Comparison of ENCODE assay signal across 26 mouse cellular contexts in genomic region chr12:74188243-74188785, GRCm38 (mm10).
A peak's percentile ranks its signal among the peaks of the same experiment; 100 is the strongest.
DNase-seq lines count a peak whose midpoint lies in the region; ATAC-seq and TF ChIP-seq lines count a peak whose summit lies in the region.
"Had no signal": no experiment of that assay in that cellular context is flagged by ENCODE, and none has a peak within 500 bp of the region (broad histone marks: within the 10 kb centered on the region; RNA-seq: fewer than 3 reads in every experiment).

No protein-coding gene starts in this region.

- peaks cover 6% of the 10 kb centered on the region; the same call in 1 of the 2 replicates for H3K4me1 ChIP-seq in forebrain, postnatal 0 days (ENCODE audit: insufficient read depth)
- peaks cover 3% of the 10 kb centered on the region; the same call in 1 of the 2 replicates for H3K4me1 ChIP-seq in forebrain, embryonic 10.5 days
- no peaks in the 10 kb centered on the region; the same call in 1 of the 2 replicates for H3K4me1 ChIP-seq in forebrain, embryonic 16.5 days (replicated peaks; ENCODE audit: control insufficient read depth, insufficient read depth, low read length)
- no peaks in the 10 kb centered on the region for H3K4me1 ChIP-seq in intestine, embryonic 15.5 days (replicated peaks)
- H3K4me1 ChIP-seq: hindbrain, embryonic 10.5 days; hindbrain, embryonic 15.5 days; kidney, embryonic 15.5 days had no signal

- H3K27me3 ChIP-seq in forebrain, postnatal 0 days (ENCODE audit: insufficient read depth, low read length) = no peaks in the 10 kb centered on the region
- H3K27me3 ChIP-seq in forebrain, embryonic 10.5 days (ENCODE audit: poor library complexity, severe bottlenecking) = 0 out of 2 replicates have a peak, but pooled peaks cover 3% of the 10 kb centered on the region
- no peaks in the 10 kb centered on the region for H3K27me3 ChIP-seq in forebrain, embryonic 16.5 days (replicated peaks; ENCODE audit: control insufficient read depth, insufficient read depth, low read length)
- H3K27me3 ChIP-seq in intestine, embryonic 15.5 days (replicated peaks) = no peaks in the 10 kb centered on the region
- H3K27me3 ChIP-seq: hindbrain, embryonic 15.5 days; kidney, embryonic 15.5 days had no signal

- no peak overlapping the region for H3K9ac ChIP-seq in forebrain, postnatal 0 days
- H3K9ac ChIP-seq in forebrain, embryonic 16.5 days (replicated peaks; ENCODE audit: low read depth, low read length) = no peak overlapping the region
- no peak overlapping the region for H3K9ac ChIP-seq in intestine, embryonic 15.5 days
- H3K9ac ChIP-seq: hindbrain, embryonic 15.5 days; kidney, embryonic 15.5 days; liver, embryonic 14.5 days; lung, embryonic 14.5 days had no signal

- no peak overlapping the region for H3K27ac ChIP-seq in forebrain, postnatal 0 days (ENCODE audit: low read depth, low read length)
- H3K27ac ChIP-seq in forebrain, embryonic 10.5 days = no peak overlapping the region
- peak overlapping the region; percentile 52; the same call in 1 of the 2 replicates for H3K27ac ChIP-seq in layer of hippocampus, adult 2 months
- H3K27ac ChIP-seq in forebrain, embryonic 16.5 days (ENCODE audit: low read length) = no peak overlapping the region
- no peak overlapping the region for H3K27ac ChIP-seq in intestine, embryonic 15.5 days
- H3K27ac ChIP-seq: hindbrain, embryonic 10.5 days; hindbrain, embryonic 15.5 days; kidney, embryonic 15.5 days; liver, embryonic 14.5 days; stomach, postnatal 0 days had no signal

- H3K4me3 ChIP-seq in forebrain, postnatal 0 days (ENCODE audit: low read depth, low read length) = no peak overlapping the region
- no peak overlapping the region for H3K4me3 ChIP-seq in forebrain, embryonic 10.5 days
- H3K4me3 ChIP-seq in layer of hippocampus, adult 2 months = no peak overlapping the region
- no peak overlapping the region for H3K4me3 ChIP-seq in forebrain, embryonic 16.5 days (replicated peaks; ENCODE audit: low read length)
- no peak overlapping the region for H3K4me3 ChIP-seq in intestine, embryonic 15.5 days (replicated peaks)
- H3K4me3 ChIP-seq: hindbrain, embryonic 10.5 days; hindbrain, embryonic 15.5 days; kidney, embryonic 15.5 days had no signal

- no peaks in the 10 kb centered on the region for H3K9me3 ChIP-seq in forebrain, postnatal 0 days (ENCODE audit: low read length)
- H3K9me3 ChIP-seq in forebrain, embryonic 10.5 days = 0 out of 2 replicates have a peak, but pooled peaks cover 3% of the 10 kb centered on the region
- H3K9me3 ChIP-seq in forebrain, embryonic 16.5 days (ENCODE audit: control insufficient read depth, low read length) = no peaks in the 10 kb centered on the region
- H3K9me3 ChIP-seq in intestine, embryonic 15.5 days = no peaks in the 10 kb centered on the region
- H3K9me3 ChIP-seq: hindbrain, embryonic 10.5 days; hindbrain, embryonic 15.5 days; kidney, embryonic 15.5 days had no signal

- no peak for TF ChIP-seq CTCF in forebrain, postnatal 0 days (IDR thresholded peaks at IDR 0.05; ENCODE audit: low read depth)
- TF ChIP-seq CTCF in layer of hippocampus, adult 2 months (conservative IDR thresholded peaks at IDR 0.05) = no peak

- 74% methylated on average over 11 of the region's 11 CpGs for WGBS in forebrain, postnatal 0 days
- 86% methylated on average over 11 of the region's 11 CpGs for WGBS in forebrain, embryonic 10.5 days
- 71% methylated on average over 11 of the region's 11 CpGs for WGBS in forebrain, embryonic 16.5 days
- 83% methylated on average over 11 of the region's 11 CpGs for WGBS in intestine, embryonic 15.5 days

- no peaks in the 10 kb centered on the region for H3K36me3 ChIP-seq in forebrain, postnatal 0 days (ENCODE audit: insufficient read depth)
- no peaks in the 10 kb centered on the region for H3K36me3 ChIP-seq in forebrain, embryonic 10.5 days (replicated peaks)
- no peaks in the 10 kb centered on the region for H3K36me3 ChIP-seq in forebrain, embryonic 16.5 days (ENCODE audit: control insufficient read depth, insufficient read depth)
- H3K36me3 ChIP-seq in intestine, embryonic 15.5 days = no peaks in the 10 kb centered on the region
- H3K36me3 ChIP-seq: hindbrain, embryonic 10.5 days; hindbrain, embryonic 15.5 days; kidney, embryonic 15.5 days had no signal

- peak; percentile 14 for DNase-seq in forebrain, postnatal 0 days
- no peak for DNase-seq in forebrain, embryonic 10.5 days (ENCODE audit: extremely low spot score, low spot score)
- no peak for DNase-seq in layer of hippocampus, adult 2 months (ENCODE audit: low spot score in 2 of 2)
- no peak for DNase-seq in layer of hippocampus, adult 11-12 months (ENCODE audit: low spot score)
- DNase-seq in right cerebral cortex, adult 2 months (ENCODE audit: low spot score in 2 of 2) = peak; percentile 29 to 33
- DNase-seq in right cerebral cortex, postnatal 25 days = no peak
- DNase-seq: adrenal gland, postnatal 36 days; cerebellum, adult 8-10 months; cerebellum, postnatal 25 days; heart, postnatal 14 days; kidney, adult 18-20 months; kidney, postnatal 25 days; liver; lung, embryonic 14.5 days; lung, postnatal 14 days; thymus, adult 2 months; thymus, postnatal 36 days had no signal

- H3K4me2 ChIP-seq in forebrain, postnatal 0 days (ENCODE audit: low read depth) = no peak overlapping the region
- no peak overlapping the region for H3K4me2 ChIP-seq in forebrain, embryonic 16.5 days (ENCODE audit: low read length)
- H3K4me2 ChIP-seq in intestine, embryonic 15.5 days (replicated peaks) = no peak overlapping the region
- H3K4me2 ChIP-seq: hindbrain, embryonic 15.5 days; kidney, embryonic 15.5 days; lung, embryonic 14.5 days had no signal

- 0 out of 2 replicates have a peak, but pooled peaks have one; percentile 20 for ATAC-seq in forebrain, postnatal 0 days
- no peak for ATAC-seq in forebrain, embryonic 16.5 days
- ATAC-seq in intestine, embryonic 15.5 days = no peak
- ATAC-seq: inflammation-experienced regulatory T-cells, adult 6 months; Patski had no signal

Comparison
In these comparisons a context has a peak if more than half of its experiments do, and no peak if none do; other contexts are left out.
1. DNase-seq: peak in forebrain, postnatal 0 days (single experiment) and right cerebral cortex, adult 2 months (2 of 2); none in forebrain, embryonic 10.5 days (single experiment), layer of hippocampus, adult 2 months (0 of 2), layer of hippocampus, adult 11-12 months (single experiment) and right cerebral cortex, postnatal 25 days (single experiment).